Mouse (Mus musculus) inflammation-experienced regulatory T-cells, adult 6 months (primary cell): Measurements from ENCODE around the gene Sbk1. TPM values are rescaled to one million over a fixed set of nuclear protein-coding genes. Genes with fewer than 3 reads are reported as not detected.

Experiments used
- ATAC-seq: one replicate; pipeline ENCODE4 v1.8.0; 2017
- polyA plus RNA-seq, 3 experiments: library from polyadenylated mRNA; unstranded; fragments of 100-300 nt; shearing (Covaris generic); gene quantifications; one replicate each; pipeline ENCODE4 v1.2.1; 2017

Sbk1 gene
- polyA plus RNA-seq, 3 experiments from 2014 or later, result 2.1 to 4.2 (median 2.6) TPM

DNA sequence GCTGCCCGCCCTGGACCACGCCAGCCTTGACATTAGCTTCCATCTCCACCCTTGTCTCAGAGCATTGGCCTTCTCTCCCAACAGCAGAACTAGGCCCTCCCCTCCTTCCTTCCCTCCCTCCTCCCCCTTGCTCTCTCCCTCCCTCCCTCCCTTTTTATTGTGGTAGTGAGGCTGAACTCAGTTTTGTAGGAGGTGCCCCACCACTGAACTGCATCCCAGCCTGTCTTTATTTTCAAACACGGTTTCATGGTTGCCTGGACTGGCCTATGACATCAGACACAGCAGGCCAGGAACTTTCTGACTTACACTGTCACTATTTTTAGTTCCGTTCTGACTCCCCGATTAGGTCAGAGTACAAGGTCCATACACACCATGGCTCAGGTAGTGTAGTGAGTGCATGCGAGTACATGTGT lies 67.8 kb downstream of the Sbk1 start:
- peak; percentile 65 for ATAC-seq

DNA sequence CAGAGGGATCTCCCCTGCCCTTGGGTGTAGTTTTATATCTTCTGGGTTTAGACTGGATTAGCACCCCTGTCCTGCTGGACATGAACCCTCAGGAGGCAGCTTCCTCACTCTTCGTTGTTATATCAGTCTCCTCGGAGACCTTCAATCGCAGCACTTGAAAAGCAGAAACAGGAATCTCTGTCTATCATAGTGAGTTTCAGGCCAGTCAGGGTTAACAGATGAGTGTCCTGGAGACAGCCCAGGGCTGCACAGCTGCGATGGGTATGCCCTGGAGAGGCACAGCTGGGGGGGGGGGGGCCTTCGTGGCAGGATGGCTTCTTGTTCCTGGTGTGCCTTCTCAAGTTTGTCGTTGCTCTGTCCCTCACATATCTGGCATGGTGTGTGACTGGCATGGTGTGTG lies 68.5 kb downstream of the Sbk1 start:
- no peak for ATAC-seq

Other genes starting within 250 kb of the Sbk1 start
- gene Gsg1l, start 190.2 kb upstream of the Sbk1 start, polyA plus RNA-seq, result not detected
- gene Xpo6, start 72.1 kb upstream of the Sbk1 start, polyA plus RNA-seq, result 100 to 1,000 TPM in 2 of 3 experiments, 10 to 100 TPM in 1; 66.7 to 148 (median 128) TPM
- 1,000 to 10,000 TPM in 1 of 3 experiments, 100 to 1,000 TPM in 2; 875 to 1,118 (median 889) TPM for gene Lat, start 97.0 kb downstream of the Sbk1 start, polyA plus RNA-seq
- gene Spns1, start 104.8 kb downstream of the Sbk1 start, polyA plus RNA-seq, result 10 to 100 TPM; 31.3 to 43.0 (median 38.4) TPM
- gene Nfatc2ip, start 124.1 kb downstream of the Sbk1 start, polyA plus RNA-seq, result 1 to 10 TPM; 2.7 to 3.8 (median 3.3) TPM
- gene Cd19, start 142.3 kb downstream of the Sbk1 start, polyA plus RNA-seq, result 1 to 10 TPM in 2 of 3 experiments, under 1 TPM in 1; 0.87 to 6.5 (median 6.0) TPM
- 10 to 100 TPM; 37.8 to 39.6 (median 38.1) TPM for gene Rabep2, start 156.1 kb downstream of the Sbk1 start, polyA plus RNA-seq
- under 1 TPM; 0.16 to 0.49 (median 0.29) TPM for gene Atp2a1, start 190.5 kb downstream of the Sbk1 start, polyA plus RNA-seq
- gene Sh2b1, start 202.8 kb downstream of the Sbk1 start, polyA plus RNA-seq, result 10 to 100 TPM; 12.6 to 18.9 (median 13.3) TPM
- 10 to 100 TPM; 65.5 to 83.5 (median 69.4) TPM for gene Tufm, start 214.7 kb downstream of the Sbk1 start, polyA plus RNA-seq
- 10 to 100 TPM; 13.4 to 16.4 (median 14.8) TPM for gene Atxn2l, start 230.8 kb downstream of the Sbk1 start, polyA plus RNA-seq